Mouse (Mus musculus) myocyte (in vitro differentiated cells): ENCODE measurements around the gene Dnajc9.

Experiments
- CEBPB ChIP-seq: IDR thresholded peaks from 2 replicates; pipeline ENCODE4 v1.6.1; 2011; ENCODE audit warnings: mild to moderate bottlenecking, moderate library complexity; ENCODE audit not compliant: poor library complexity, insufficient read depth, severe bottlenecking
- E2F4 ChIP-seq: IDR thresholded peaks from one replicate; pipeline ENCODE4 v1.6.1; 2011; ENCODE audit warnings: mild to moderate bottlenecking, control low read depth, moderate library complexity; ENCODE audit not compliant: insufficient read depth
- MAX ChIP-seq: IDR thresholded peaks from one replicate; pipeline ENCODE4 v1.6.1; 2011; ENCODE audit warnings: low read depth, mild to moderate bottlenecking, control low read depth
- POLR2A ChIP-seq: IDR thresholded peaks from one replicate; pipeline ENCODE4 v1.6.1; 2011; ENCODE audit warnings: low read depth, mild to moderate bottlenecking, control low read depth, moderate library complexity; ENCODE audit not compliant: insufficient read length
- POLR2AphosphoS2 ChIP-seq: IDR thresholded peaks from one replicate; pipeline ENCODE4 v1.6.1; 2011; ENCODE audit warnings: low read depth, control low read depth; ENCODE audit not compliant: insufficient read length
- USF1 ChIP-seq: IDR thresholded peaks from one replicate; pipeline ENCODE4 v1.6.1; 2011; ENCODE audit warnings: low read depth, mild to moderate bottlenecking, control low read depth, moderate library complexity

- TF ChIP-seq CEBPB: no peak
- TF ChIP-seq E2F4: no peak
- TF ChIP-seq USF1: no peak
- no peak for TF ChIP-seq POLR2AphosphoS2
- no peak for TF ChIP-seq POLR2A
- no peak for TF ChIP-seq MAX
Observed at GRCm38 (mm10) chr14:20431726-20432125, 43.0 kb upstream of the Dnajc9 start.
